Mouse (Mus musculus) stomach, postnatal 0 days (tissue): ENCODE data around the gene Susd2. TPM values are rescaled to one million over a fixed set of nuclear protein-coding genes. Genes with fewer than 3 reads are reported as not detected.

Source experiments
- ATAC-seq: fragments of 200-750 bp; cut with Nextera tagmentation; 2 replicates; pipeline ENCODE4 v1.8.0; 2017; ENCODE audit not compliant: low FRiP score, low TSS enrichment
- DNase-seq: peaks from one replicate; pipeline ENCODE4 v3.0.0-alpha.2; 2016; ENCODE audit warnings: low spot score
- H3K27ac ChIP-seq: fragments of 300-500 bp; sonication (generic); replicated peaks from 2 replicates; pipeline ENCODE4 v1.5.1; 2014; ENCODE audit warnings: mild to moderate bottlenecking, control low read depth
- H3K27me3 ChIP-seq: fragments of 300-500 bp; sonication (generic); 2 replicates; pipeline ENCODE4 v1.6.1; 2014; ENCODE audit warnings: low read length; ENCODE audit not compliant: control insufficient read depth, insufficient read depth
- H3K36me3 ChIP-seq: fragments of 300-500 bp; sonication (generic); 2 replicates; pipeline ENCODE4 v1.6.1; 2014; ENCODE audit warnings: low read length, mixed read lengths; ENCODE audit not compliant: control insufficient read depth, insufficient read depth
- H3K4me1 ChIP-seq: fragments of 300-500 bp; sonication (generic); replicated peaks from 2 replicates; pipeline ENCODE4 v1.6.1; 2014; ENCODE audit warnings: antibody characterized with exemption; ENCODE audit not compliant: control insufficient read depth, insufficient read depth
- H3K4me2 ChIP-seq: fragments of 300-500 bp; sonication (generic); replicated peaks from 2 replicates; pipeline ENCODE4 v1.6.1; 2014; ENCODE audit warnings: low read depth, mild to moderate bottlenecking, control low read depth, moderate library complexity
- H3K4me3 ChIP-seq: fragments of 300-500 bp; sonication (generic); 2 replicates; pipeline ENCODE4 v1.5.1; 2014; ENCODE audit warnings: low read depth, low read length, control low read depth
- H3K9ac ChIP-seq: fragments of 300-500 bp; sonication (generic); 2 replicates; pipeline ENCODE4 v1.6.1; 2014; ENCODE audit warnings: mild to moderate bottlenecking, low read length, control low read depth, mixed read lengths
- H3K9me3 ChIP-seq: fragments of 300-500 bp; sonication (generic); 2 replicates; pipeline ENCODE4 v1.6.1; 2016; ENCODE audit warnings: low read length; ENCODE audit not compliant: control insufficient read depth
- CTCF ChIP-seq: IDR thresholded peaks from 2 replicates; pipeline ENCODE4 v1.5.1; 2016; ENCODE audit warnings: antibody characterized with exemption, low read depth, mild to moderate bottlenecking, moderate library complexity
- EP300 ChIP-seq: optimal IDR thresholded peaks from 2 replicates; pipeline ENCODE3; 2016; ENCODE audit warnings: antibody characterized with exemption
- WGBS: fragments of 180-500 bp; shearing (Covaris S2); extraction: QIAGEN DNeasy Blood & Tissue Kit; methylation state at CpG from one replicate; pipeline ENCODE4 v1.1.7; 2014; 5-methylcytosine and 5-hydroxymethylcytosine counted together
- polyA plus RNA-seq: library from polyadenylated mRNA; unstranded; fragments of >200 nt; fragmentation: Nextera tagmentation; extraction: Ambion mirVana; gene quantifications from 2 replicates; pipeline ENCODE4 v1.2.1, GENCODE M21; 2015

The Susd2 gene
- polyA plus RNA-seq, 1 experiment from 2014 or later, result 12.2 TPM

- Histone ChIP-seq H3K36me3 (no peaks in the 10 kb centered on the region), H3K27me3 (no peaks in the 10 kb centered on the region), H3K4me2 (no peak overlapping the region), H3K9me3 (no peaks in the 10 kb centered on the region), H3K9ac (no peak overlapping the region), H3K4me1 (no peaks in the 10 kb centered on the region), H3K4me3 (no peak overlapping the region), H3K27ac (peak overlapping the region; percentile 76)
- WGBS, result 22% methylated on average over 5 of the region's 5 CpGs
- no peak for TF ChIP-seq EP300
- TF ChIP-seq CTCF, result no peak
- DNase-seq (peak; percentile 37), ATAC-seq (peak; percentile 86)
Measured at GRCm38 (mm10) chr10:75632633-75633032, 11.2 kb downstream of the Susd2 start.

- no peaks in the 10 kb centered on the region for H3K27me3 ChIP-seq
- H3K4me3 ChIP-seq, result no peak overlapping the region
- DNase-seq (no peak), ATAC-seq (no peak)
- H3K4me1 ChIP-seq, result no peaks in the 10 kb centered on the region
- H3K4me2 ChIP-seq, result no peak overlapping the region
- H3K27ac ChIP-seq, result no peak overlapping the region
- TF ChIP-seq EP300 (no peak), CTCF (no peak)
- 51% methylated on average over 3 of the region's 3 CpGs for WGBS
- H3K9ac ChIP-seq, result no peak overlapping the region
- H3K36me3 ChIP-seq, result no peaks in the 10 kb centered on the region
- H3K9me3 ChIP-seq, result no peaks in the 10 kb centered on the region
Measured at GRCm38 (mm10) chr10:75627490-75627889, 16.3 kb downstream of the Susd2 start.

GRCm38 (mm10) chr10:75626991-75627390 is 16.8 kb downstream of the Susd2 start:
- Histone ChIP-seq H3K27ac (no peak overlapping the region), H3K9ac (no peak overlapping the region)
- TF ChIP-seq CTCF, result no peak
- no peak for TF ChIP-seq EP300

GRCm38 (mm10) chr10:75625920-75626319 is 17.9 kb downstream of the Susd2 start:
- TF ChIP-seq EP300 (no peak), CTCF (no peak)
- no peaks in the 10 kb centered on the region for H3K4me1 ChIP-seq
- no peaks in the 10 kb centered on the region for H3K36me3 ChIP-seq
- DNase-seq (no peak), ATAC-seq (no peak)
- 29% methylated on average over 6 of the region's 6 CpGs for WGBS
- no peak overlapping the region for H3K9ac ChIP-seq
- H3K27me3 ChIP-seq, result no peaks in the 10 kb centered on the region
- no peaks in the 10 kb centered on the region for H3K9me3 ChIP-seq
- no peak overlapping the region for H3K4me3 ChIP-seq
- no peak overlapping the region for H3K27ac ChIP-seq
- no peak overlapping the region for H3K4me2 ChIP-seq

More at GRCm38 (mm10) chr10:75626991-75627390, 16.8 kb downstream of the Susd2 start:
- H3K4me3 ChIP-seq, result no peak overlapping the region
- ATAC-seq (0 out of 2 replicates have a peak, but pooled peaks have one; percentile 49), DNase-seq (no peak)
- no peaks in the 10 kb centered on the region for H3K36me3 ChIP-seq
- WGBS, result 57% methylated on average over 3 of the region's 3 CpGs
- H3K4me2 ChIP-seq, result no peak overlapping the region
- no peaks in the 10 kb centered on the region for H3K4me1 ChIP-seq
- no peaks in the 10 kb centered on the region for H3K27me3 ChIP-seq
- no peaks in the 10 kb centered on the region for H3K9me3 ChIP-seq

GRCm38 (mm10) chr10:75620818-75621217 is 23.0 kb downstream of the Susd2 start:
- 48% methylated on average over 3 of the region's 3 CpGs for whole genome bisulfite sequencing
- no peak for ATAC-seq
- TF ChIP-seq EP300 (no peak), CTCF (peak; percentile 54)

GRCm38 (mm10) chr10:75616044-75616443 is 27.8 kb downstream of the Susd2 start:
- ATAC-seq, result no peak
- 88% methylated on average over 4 of the region's 4 CpGs for WGBS

More at GRCm38 (mm10) chr10:75620818-75621217, 23.0 kb downstream of the Susd2 start:
- H3K27ac ChIP-seq, result no peak overlapping the region
- H3K9me3 ChIP-seq, result no peaks in the 10 kb centered on the region
- H3K27me3 ChIP-seq, result no peaks in the 10 kb centered on the region
- DNase-seq, result no peak
- H3K4me1 ChIP-seq, result no peaks in the 10 kb centered on the region
- H3K4me2 ChIP-seq, result no peak overlapping the region
- no peak overlapping the region for H3K9ac ChIP-seq
- no peaks in the 10 kb centered on the region for H3K36me3 ChIP-seq
- no peak overlapping the region for H3K4me3 ChIP-seq

More at GRCm38 (mm10) chr10:75616044-75616443, 27.8 kb downstream of the Susd2 start:
- Histone ChIP-seq H3K36me3 (no peaks in the 10 kb centered on the region), H3K9ac (no peak overlapping the region), H3K9me3 (no peaks in the 10 kb centered on the region), H3K27me3 (no peaks in the 10 kb centered on the region), H3K4me2 (no peak overlapping the region), H3K4me3 (no peak overlapping the region), H3K27ac (no peak overlapping the region), H3K4me1 (no peaks in the 10 kb centered on the region)
- no peak for TF ChIP-seq CTCF
- no peak for TF ChIP-seq EP300
- DNase-seq, result no peak
